Mouse (Mus musculus): ENCODE data around the gene Cntnap1. TPM values are rescaled to one million over a fixed set of nuclear protein-coding genes. Genes with fewer than 3 reads are reported as not detected.

Gene Cntnap1
- polyA plus RNA-seq, 1 experiment from 2014 or later: 0.46 TPM

DNA sequence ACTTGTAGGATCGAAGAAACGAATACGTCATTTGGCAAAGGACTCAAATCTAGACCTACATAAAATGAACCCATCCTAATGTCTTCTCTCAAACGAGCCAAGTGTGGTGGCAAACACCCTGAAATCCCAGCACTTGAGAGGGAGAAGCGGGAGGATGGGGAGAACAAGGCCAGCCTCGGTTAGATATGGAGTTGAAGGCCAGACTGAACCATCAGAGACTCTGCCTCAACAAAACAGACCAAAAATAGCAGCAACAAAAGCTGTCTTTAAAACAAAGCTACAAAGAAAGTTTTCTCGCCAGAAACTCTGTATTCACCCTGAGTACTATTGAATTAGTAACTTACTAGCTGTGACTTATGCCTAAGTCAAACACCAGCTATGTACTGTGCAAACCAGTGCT, 33.3 kb upstream of the Cntnap1 start:
- ATAC-seq (ENCODE audit: low FRiP score, low read depth): no peak
- Histone ChIP-seq H3K4me1 (peaks cover 20% of the 10 kb centered on the region), H3K9ac (no peak overlapping the region), H3K4me3 (no peak overlapping the region), H3K27me3 (peaks cover 19% of the 10 kb centered on the region), H3K27ac (no peak overlapping the region), H3K4me2 (replicated peaks) (no peak overlapping the region), H3K9me3 (no peaks in the 10 kb centered on the region), H3K36me3 (no peaks in the 10 kb centered on the region)
- 82% methylated on average over 7 of the region's 7 CpGs for WGBS

DNA sequence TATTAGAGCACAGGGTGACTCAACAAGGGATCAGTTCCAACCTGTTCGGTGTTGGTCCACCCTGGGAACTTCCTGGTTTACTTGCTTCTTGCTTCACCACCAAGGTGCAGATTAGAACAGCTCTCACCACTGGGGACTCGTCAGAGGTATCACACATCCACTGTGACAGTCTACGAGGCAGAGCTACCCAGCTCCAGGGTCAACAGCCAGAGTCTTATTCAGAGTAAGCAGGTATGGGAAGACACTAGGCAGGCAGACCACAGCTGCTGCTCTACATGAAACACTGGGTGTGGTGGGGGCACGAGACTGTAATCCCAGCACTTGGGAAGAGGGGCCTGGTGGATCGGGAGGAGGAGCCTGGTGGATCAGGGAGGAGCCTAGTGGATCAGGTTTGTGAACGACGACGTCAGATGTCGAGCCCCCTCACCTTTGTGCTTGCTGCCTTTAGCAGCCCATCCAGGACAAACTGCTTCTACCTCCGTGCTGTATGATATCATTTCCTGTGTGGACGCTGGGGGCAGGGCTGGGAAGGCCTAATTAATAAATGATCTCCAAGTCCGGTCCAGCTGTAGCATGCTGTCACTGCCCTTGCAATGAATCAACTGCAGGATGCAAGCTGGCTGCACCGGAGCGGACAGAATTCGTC, 31.7 kb upstream of the Cntnap1 start:
- Histone ChIP-seq H3K36me3 (no peaks in the 10 kb centered on the region), H3K9ac (no peak overlapping the region), H3K4me2 (replicated peaks) (peak overlapping the region; percentile 44), H3K27me3 (peaks cover 19% of the 10 kb centered on the region), H3K4me3 (peak overlapping the region; percentile 5; the same call in 1 of the 2 replicates), H3K4me1 (peaks cover 23% of the 10 kb centered on the region), H3K27ac (no peak overlapping the region), H3K9me3 (no peaks in the 10 kb centered on the region)
- ATAC-seq (ENCODE audit: low FRiP score, low read depth): peak; percentile 36; the same call in 1 of the 2 replicates
- WGBS: 16% methylated on average over 15 of the region's 15 CpGs

DNA sequence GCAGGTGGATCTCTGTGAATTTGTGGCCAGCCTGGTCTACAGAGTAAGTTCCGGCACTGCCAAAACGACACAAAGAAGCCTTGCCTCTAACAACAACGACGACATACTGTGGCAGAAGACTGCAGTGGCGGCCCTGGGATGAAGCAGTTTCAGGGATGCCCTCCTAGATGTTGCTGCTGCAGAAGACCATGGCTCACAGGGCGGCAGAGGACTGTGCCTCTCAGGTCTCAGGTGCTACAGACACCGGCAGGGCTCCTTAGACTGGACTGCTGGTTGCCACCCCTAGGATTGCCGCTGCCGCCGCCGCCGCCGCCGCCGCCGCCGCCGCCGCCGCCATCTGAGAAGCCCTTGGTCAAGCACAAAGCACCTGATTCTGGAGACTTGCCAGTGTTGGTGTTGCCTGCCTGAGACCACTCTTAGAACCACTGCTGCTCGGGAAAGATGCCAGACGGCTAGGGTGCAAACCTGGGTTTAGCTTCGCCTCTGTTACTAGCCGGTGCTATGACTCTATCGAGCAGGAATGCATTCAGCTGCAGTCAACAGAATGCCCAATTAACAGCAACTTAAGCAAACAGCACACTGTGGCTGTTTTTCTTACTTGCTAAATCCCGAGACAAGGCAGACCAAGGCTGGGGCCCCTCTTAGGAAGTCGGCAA, 30.0 kb upstream of the Cntnap1 start:
- Histone ChIP-seq H3K4me1 (peaks cover 27% of the 10 kb centered on the region), H3K9me3 (no peaks in the 10 kb centered on the region), H3K27ac (peak overlapping the region; percentile 39; the same call in 1 of the 2 replicates), H3K36me3 (no peaks in the 10 kb centered on the region), H3K9ac (peak overlapping the region; percentile 31; the same call in 1 of the 2 replicates), H3K4me3 (peak overlapping the region; percentile 29), H3K27me3 (peaks cover 19% of the 10 kb centered on the region), H3K4me2 (replicated peaks) (peak overlapping the region; percentile 58)
- no peak for ATAC-seq (ENCODE audit: low FRiP score, low read depth)
- 42% methylated on average over 27 of the region's 27 CpGs for WGBS

- peaks cover 19% of the 10 kb centered on the region for H3K27me3 ChIP-seq
- H3K27ac ChIP-seq: no peak overlapping the region
- H3K9ac ChIP-seq: no peak overlapping the region
- peaks cover 27% of the 10 kb centered on the region for H3K4me1 ChIP-seq
- H3K4me3 ChIP-seq: no peak overlapping the region
- H3K36me3 ChIP-seq: no peaks in the 10 kb centered on the region
- ATAC-seq (ENCODE audit: low FRiP score, low read depth): no peak
- H3K9me3 ChIP-seq: no peaks in the 10 kb centered on the region
- H3K4me2 ChIP-seq (replicated peaks): no peak overlapping the region
- WGBS: 72% methylated on average over 8 of the region's 8 CpGs
These were observed 29.2 kb upstream of the Cntnap1 start for GRCm38 (mm10) chr11:101141088-101141487.

GRCm38 (mm10) chr11:101142215-101142967, 27.9 kb upstream of the Cntnap1 start:
- Histone ChIP-seq H3K9ac (no peak overlapping the region), H3K27me3 (peaks cover 19% of the 10 kb centered on the region), H3K4me2 (replicated peaks) (no peak overlapping the region), H3K4me1 (peaks cover 27% of the 10 kb centered on the region), H3K4me3 (no peak overlapping the region), H3K36me3 (no peaks in the 10 kb centered on the region), H3K27ac (no peak overlapping the region), H3K9me3 (no peaks in the 10 kb centered on the region)
- ATAC-seq (ENCODE audit: low FRiP score, low read depth): no peak
- WGBS: 85% methylated on average over 10 of the region's 10 CpGs

GRCm38 (mm10) chr11:101143338-101144225, 26.7 kb upstream of the Cntnap1 start:
- Histone ChIP-seq H3K27ac (no peak overlapping the region), H3K36me3 (no peaks in the 10 kb centered on the region), H3K9ac (peak overlapping the region; percentile 53; the same call in 1 of the 2 replicates), H3K4me1 (peaks cover 30% of the 10 kb centered on the region), H3K27me3 (peaks cover 19% of the 10 kb centered on the region), H3K9me3 (no peaks in the 10 kb centered on the region), H3K4me2 (replicated peaks) (peak overlapping the region; percentile 61), H3K4me3 (peak overlapping the region; percentile 31)
- WGBS: 21% methylated on average over 19 of the region's 19 CpGs
- ATAC-seq (ENCODE audit: low FRiP score, low read depth): no peak

GRCm38 (mm10) chr11:101146377-101146776, 23.9 kb upstream of the Cntnap1 start:
- no peak overlapping the region for H3K27ac ChIP-seq
- ATAC-seq (ENCODE audit: low FRiP score, low read depth): no peak
- no peaks in the 10 kb centered on the region for H3K36me3 ChIP-seq
- no peak overlapping the region for H3K9ac ChIP-seq
- no peak overlapping the region for H3K4me2 ChIP-seq (replicated peaks)
- 27% methylated on average over 10 of the region's 10 CpGs for WGBS
- H3K27me3 ChIP-seq: peaks cover under 1% of the 10 kb centered on the region
- H3K4me3 ChIP-seq: no peak overlapping the region
- H3K4me1 ChIP-seq: peaks cover 28% of the 10 kb centered on the region
- no peaks in the 10 kb centered on the region for H3K9me3 ChIP-seq

DNA sequence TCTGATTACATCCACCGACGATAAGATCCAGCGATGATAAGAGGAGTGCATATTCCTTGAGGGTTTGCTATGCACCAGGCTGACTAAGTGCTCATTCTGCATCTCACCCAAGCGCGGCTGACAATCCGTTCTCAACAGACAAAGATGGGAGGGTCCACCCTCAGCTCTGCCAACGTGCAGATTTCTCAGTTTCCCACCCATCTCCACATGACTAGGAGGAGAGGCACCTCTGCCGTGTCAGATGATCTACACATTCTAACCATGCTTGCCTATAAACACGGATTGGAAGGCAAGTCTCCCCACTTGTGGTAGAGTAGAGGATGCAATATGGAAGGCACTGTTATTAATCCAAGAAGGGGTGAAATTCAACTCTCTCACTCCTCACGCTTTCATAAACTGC, 21.6 kb upstream of the Cntnap1 start:
- Histone ChIP-seq H3K27ac (peak overlapping the region; percentile 80), H3K9me3 (no peaks in the 10 kb centered on the region), H3K36me3 (no peaks in the 10 kb centered on the region), H3K9ac (peak overlapping the region; percentile 19; the same call in 1 of the 2 replicates), H3K4me1 (peaks cover 23% of the 10 kb centered on the region), H3K4me2 (replicated peaks) (peak overlapping the region; percentile 7; the same call in 1 of the 2 replicates), H3K27me3 (no peaks in the 10 kb centered on the region), H3K4me3 (no peak overlapping the region)
- 54% methylated on average over 10 of the region's 10 CpGs for WGBS
- ATAC-seq (ENCODE audit: low FRiP score, low read depth): no peak

DNA sequence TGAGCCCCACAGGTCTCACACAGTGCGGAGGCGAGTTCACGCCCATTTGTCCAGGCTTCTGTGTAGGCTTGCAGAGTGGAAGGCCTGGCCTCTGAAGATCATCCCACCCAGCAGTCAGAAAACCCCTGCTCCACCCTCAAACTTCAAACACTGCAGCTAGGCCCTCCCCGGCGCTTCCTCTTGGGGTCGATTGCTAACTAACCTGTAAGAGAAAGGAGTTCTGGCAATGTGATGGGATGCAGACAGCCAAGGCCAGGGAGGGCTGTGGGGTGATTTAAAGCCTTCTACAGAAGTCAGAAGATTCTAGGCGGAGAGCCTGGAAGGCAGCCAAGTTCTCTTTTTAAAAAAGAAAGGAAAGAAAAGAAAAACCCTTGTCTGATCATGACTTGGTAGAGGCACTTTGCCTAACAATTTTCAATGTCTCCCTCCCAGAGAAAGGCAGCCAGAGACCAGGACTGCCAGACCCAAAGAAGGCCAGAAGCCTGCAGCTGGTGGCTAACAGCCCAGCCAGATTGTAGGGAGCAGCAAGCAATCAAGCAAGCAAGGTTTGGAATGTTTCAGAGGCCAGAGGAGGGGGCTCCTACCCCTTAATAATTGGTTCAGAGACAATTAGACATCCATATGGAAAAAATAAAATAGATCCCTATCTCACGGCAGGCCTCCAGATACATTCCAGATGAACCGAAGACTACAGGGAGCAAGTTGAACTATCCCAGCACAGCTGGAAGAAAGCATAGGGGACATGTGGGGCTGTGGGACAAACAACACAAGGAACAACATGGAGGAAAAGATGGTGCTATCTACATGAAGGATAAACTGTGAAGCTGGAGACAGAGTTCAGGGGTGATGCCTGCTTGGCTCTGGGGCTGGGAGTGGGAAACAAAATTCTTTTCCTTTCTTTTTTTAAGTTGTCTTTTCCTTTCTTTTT, 20.9 kb upstream of the Cntnap1 start:
- Histone ChIP-seq H3K27me3 (no peaks in the 10 kb centered on the region), H3K36me3 (no peaks in the 10 kb centered on the region), H3K9me3 (no peaks in the 10 kb centered on the region), H3K4me1 (peaks cover 21% of the 10 kb centered on the region), H3K9ac (peak overlapping the region; percentile 19; the same call in 1 of the 2 replicates), H3K27ac (peak overlapping the region; percentile 80), H3K4me2 (replicated peaks) (peak overlapping the region; percentile 7; the same call in 1 of the 2 replicates), H3K4me3 (no peak overlapping the region)
- 11% methylated on average over 9 of the region's 9 CpGs for WGBS
- peak; percentile 54 for ATAC-seq (ENCODE audit: low FRiP score, low read depth)

DNA sequence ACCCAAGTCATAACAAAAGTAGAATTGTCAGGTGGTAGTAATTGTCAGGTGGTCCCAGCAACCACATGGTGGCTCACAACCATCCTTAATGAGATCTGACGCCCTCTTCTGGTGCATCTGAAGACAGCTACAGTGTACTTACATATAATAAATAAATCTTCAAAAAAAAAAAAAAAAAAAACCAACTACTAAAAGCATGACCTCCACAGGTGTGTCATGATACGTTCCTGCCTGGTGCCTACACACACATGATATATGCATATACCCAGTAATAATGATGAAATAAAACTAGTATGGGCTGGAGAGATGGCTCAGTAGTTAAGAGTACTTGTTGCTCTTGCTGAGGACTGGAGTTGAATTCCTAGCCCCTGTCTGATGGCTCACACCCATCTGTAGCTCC, 19.3 kb upstream of the Cntnap1 start:
- Histone ChIP-seq H3K27ac (no peak overlapping the region), H3K4me3 (no peak overlapping the region), H3K27me3 (no peaks in the 10 kb centered on the region), H3K4me2 (replicated peaks) (no peak overlapping the region), H3K9me3 (no peaks in the 10 kb centered on the region), H3K36me3 (no peaks in the 10 kb centered on the region), H3K9ac (no peak overlapping the region), H3K4me1 (peaks cover 31% of the 10 kb centered on the region)
- ATAC-seq (ENCODE audit: low FRiP score, low read depth): no peak
- WGBS: 50% methylated on average over 2 of the region's 2 CpGs
